Mouse (Mus musculus) midbrain, postnatal 0 days (tissue): ENCODE measurements around the gene Poldip2. TPM values are rescaled to one million over a fixed set of nuclear protein-coding genes. Genes with fewer than 3 reads are reported as not detected.

ENCODE experiments used
- ATAC-seq: fragments of 200-750 bp; cut with Nextera tagmentation; 2 replicates; pipeline ENCODE4 v1.8.0; 2017; ENCODE audit warnings: moderate number of reproducible peaks, mild to moderate bottlenecking, moderate TSS enrichment, moderate library complexity; ENCODE audit not compliant: low FRiP score
- DNase-seq: peaks from one replicate; pipeline ENCODE4 v3.0.0-alpha.2; 2015; ENCODE audit warnings: low spot score
- H3K27ac ChIP-seq: fragments of 300-500 bp; sonication (generic); 2 replicates; pipeline ENCODE4 v1.5.1; 2014; ENCODE audit warnings: low read depth, mild to moderate bottlenecking, low read length, mixed read lengths
- H3K27me3 ChIP-seq: fragments of 300-500 bp; sonication (generic); 2 replicates; pipeline ENCODE4 v1.6.1; 2014; ENCODE audit warnings: low read length, control low read depth, mixed read lengths; ENCODE audit not compliant: insufficient read depth
- H3K36me3 ChIP-seq: fragments of 300-500 bp; sonication (generic); 2 replicates; pipeline ENCODE4 v1.6.1; 2014; ENCODE audit warnings: low read length, control low read depth, mixed read lengths; ENCODE audit not compliant: insufficient read depth
- H3K4me1 ChIP-seq: fragments of 300-500 bp; sonication (generic); 2 replicates; pipeline ENCODE4 v1.6.1; 2014; ENCODE audit warnings: mild to moderate bottlenecking, control low read depth, antibody characterized with exemption, low read length, mixed read lengths; ENCODE audit not compliant: insufficient read depth
- H3K4me2 ChIP-seq: fragments of 300-500 bp; sonication (generic); 2 replicates; pipeline ENCODE4 v1.6.1; 2014; ENCODE audit warnings: low read depth, mild to moderate bottlenecking, low read length, mixed read lengths; ENCODE audit not compliant: poor library complexity, severe bottlenecking
- H3K4me3 ChIP-seq: fragments of 300-500 bp; sonication (generic); 2 replicates; pipeline ENCODE4 v1.5.1; 2014; ENCODE audit warnings: low read depth, mild to moderate bottlenecking, low read length, moderate library complexity
- H3K9ac ChIP-seq: fragments of 300-500 bp; sonication (generic); replicated peaks from 2 replicates; pipeline ENCODE4 v1.6.1; 2014; ENCODE audit warnings: mild to moderate bottlenecking, low read length, moderate library complexity, mixed read lengths; ENCODE audit not compliant: poor library complexity, severe bottlenecking
- H3K9me3 ChIP-seq: fragments of 300-500 bp; sonication (generic); 2 replicates; pipeline ENCODE4 v1.6.1; 2016; ENCODE audit warnings: low read length, control low read depth
- CTCF ChIP-seq: IDR thresholded peaks from 2 replicates; pipeline ENCODE4 v1.5.1; 2016; ENCODE audit warnings: antibody characterized with exemption, mild to moderate bottlenecking
- WGBS: fragments of 180-500 bp; shearing (Covaris S2); extraction: QIAGEN DNeasy Blood & Tissue Kit; methylation state at CpG from one replicate; pipeline ENCODE4 v1.1.7; 2014; 5-methylcytosine and 5-hydroxymethylcytosine counted together
- polyA plus RNA-seq: library from polyadenylated mRNA; unstranded; fragments of >200 nt; fragmentation: Nextera tagmentation; extraction: Ambion mirVana; gene quantifications from 2 replicates; pipeline ENCODE4 v1.2.1, GENCODE M21; 2015
- total RNA-seq: library from RNA; depleted of rRNA; stranded (reverse); fragments of >200 nt; gene quantifications from 2 replicates; pipeline ENCODE4 v1.2.3, GENCODE M21; 2014

Poldip2 gene
- total and polyA plus RNA-seq, 2 experiments from 2014 or later, result 149 to 159 TPM

DNA sequence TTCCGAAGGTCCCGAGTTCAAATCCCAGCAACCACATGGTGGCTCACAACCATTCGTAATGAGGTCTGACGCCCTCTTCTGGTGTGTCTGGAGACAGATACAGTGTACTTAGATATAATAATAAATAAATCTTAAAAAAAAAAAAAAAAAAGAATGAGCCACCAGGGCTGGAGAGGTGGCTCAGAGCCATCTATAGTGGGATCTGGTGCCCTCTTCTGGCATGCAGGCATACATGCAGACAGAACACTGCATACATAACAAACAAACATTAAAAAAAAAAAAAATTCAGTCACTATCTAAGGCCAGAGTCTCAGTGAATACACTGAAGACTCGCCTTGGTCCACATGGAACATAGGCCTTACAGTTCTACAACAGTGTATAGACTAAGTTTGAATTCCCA, 2.8 kb upstream of the Poldip2 start:
- no peak overlapping the region for H3K27ac ChIP-seq
- TF ChIP-seq CTCF, result peak; percentile 69
- H3K4me3 ChIP-seq, result no peak overlapping the region
- no peak overlapping the region for H3K4me2 ChIP-seq
- no peak for ATAC-seq
- H3K9ac ChIP-seq, result no peak overlapping the region
- peak; percentile 38 for DNase-seq
- 76% methylated on average over 5 of the region's 5 CpGs for WGBS
- no peaks in the 10 kb centered on the region for H3K9me3 ChIP-seq
- H3K36me3 ChIP-seq, result peaks cover 23% of the 10 kb centered on the region
- H3K27me3 ChIP-seq, result no peaks in the 10 kb centered on the region
- H3K4me1 ChIP-seq, result peaks cover 6% of the 10 kb centered on the region; the same call in 1 of the 2 replicates

DNA sequence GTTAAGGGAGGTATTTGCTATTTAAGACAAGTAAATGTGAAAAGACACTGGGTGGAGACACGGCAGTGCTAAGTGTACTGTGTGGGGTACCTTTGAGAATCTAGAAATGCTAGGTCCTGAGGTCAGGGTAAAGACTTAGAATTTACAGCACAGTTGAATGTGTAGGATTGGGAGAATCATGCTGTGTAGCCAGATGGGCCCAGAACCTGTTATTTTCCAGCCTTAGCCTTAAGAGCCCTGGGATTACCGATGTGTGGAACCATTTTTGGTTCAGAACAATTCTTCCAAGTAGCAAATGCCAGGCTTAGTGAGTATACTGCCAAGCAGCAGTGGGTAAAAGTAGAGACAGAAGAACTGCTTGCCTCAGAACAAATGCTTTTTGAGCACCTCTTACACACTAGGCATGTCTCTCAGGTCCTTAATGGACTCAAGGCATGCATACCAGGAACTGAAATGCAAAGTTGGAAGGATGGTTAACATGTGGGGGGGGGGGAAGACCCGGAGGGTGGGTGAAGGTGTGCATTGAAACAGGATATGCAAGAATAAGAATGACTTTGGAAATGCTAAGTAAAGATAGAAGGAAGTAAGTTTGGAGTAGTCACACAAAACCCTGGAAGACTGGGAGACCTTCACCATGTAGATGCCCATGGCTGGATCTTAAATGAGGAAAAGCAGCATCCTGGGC, 1.3 kb downstream of the Poldip2 start:
- H3K9ac ChIP-seq, result peak overlapping the region; percentile 89; the same call in 1 of the 2 replicates
- H3K4me1 ChIP-seq, result peaks cover 6% of the 10 kb centered on the region; the same call in 1 of the 2 replicates
- H3K27me3 ChIP-seq, result no peaks in the 10 kb centered on the region
- no peak for DNase-seq
- TF ChIP-seq CTCF, result no peak
- H3K4me2 ChIP-seq, result peak overlapping the region; percentile 92
- H3K36me3 ChIP-seq, result peaks cover 24% of the 10 kb centered on the region
- WGBS, result 71% methylated on average over 3 of the region's 3 CpGs
- H3K27ac ChIP-seq, result no peak overlapping the region
- no peak for ATAC-seq
- peak overlapping the region; percentile 83 for H3K4me3 ChIP-seq
- no peaks in the 10 kb centered on the region for H3K9me3 ChIP-seq

DNA sequence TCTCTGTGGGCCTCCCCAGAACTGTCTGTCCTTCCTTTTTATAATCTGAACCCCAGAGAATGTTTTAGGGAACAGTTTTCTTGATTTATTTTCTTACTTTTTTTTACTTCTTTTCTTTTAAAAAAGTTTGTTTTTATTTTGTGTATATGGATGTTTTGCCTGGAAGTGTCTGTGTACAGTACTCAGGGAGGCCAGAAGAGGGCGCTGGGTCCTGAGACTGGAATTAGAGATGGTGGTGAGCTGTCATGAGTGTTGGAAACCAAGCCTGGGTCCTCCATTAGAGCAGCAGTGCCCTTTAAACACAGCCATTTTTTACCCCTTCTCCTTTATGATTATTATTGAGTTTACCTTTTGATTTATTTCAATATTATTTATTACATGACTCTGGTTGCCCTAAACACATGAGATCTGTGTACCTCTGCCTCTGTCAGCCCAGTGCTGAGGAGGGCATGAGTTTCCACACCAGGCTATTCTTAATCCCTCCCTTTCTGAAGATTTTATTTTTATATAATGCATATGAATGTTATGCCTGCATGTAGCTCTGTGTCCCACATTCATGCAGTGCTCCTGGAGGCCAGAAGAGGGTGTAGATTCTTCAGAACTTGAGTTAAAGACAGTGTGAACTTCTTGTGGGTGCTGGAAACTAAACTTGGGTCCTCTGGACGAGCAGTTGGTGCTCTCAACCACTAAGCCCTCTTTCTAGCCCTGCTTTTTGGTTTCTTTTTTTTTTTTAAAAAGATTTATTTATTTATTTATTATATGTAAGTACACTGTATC, 3.7 kb downstream of the Poldip2 start:
- WGBS, result 55% methylated on average over 2 of the region's 2 CpGs
- Histone ChIP-seq H3K36me3 (peaks cover 38% of the 10 kb centered on the region), H3K4me1 (peaks cover 6% of the 10 kb centered on the region; the same call in 1 of the 2 replicates)

DNA sequence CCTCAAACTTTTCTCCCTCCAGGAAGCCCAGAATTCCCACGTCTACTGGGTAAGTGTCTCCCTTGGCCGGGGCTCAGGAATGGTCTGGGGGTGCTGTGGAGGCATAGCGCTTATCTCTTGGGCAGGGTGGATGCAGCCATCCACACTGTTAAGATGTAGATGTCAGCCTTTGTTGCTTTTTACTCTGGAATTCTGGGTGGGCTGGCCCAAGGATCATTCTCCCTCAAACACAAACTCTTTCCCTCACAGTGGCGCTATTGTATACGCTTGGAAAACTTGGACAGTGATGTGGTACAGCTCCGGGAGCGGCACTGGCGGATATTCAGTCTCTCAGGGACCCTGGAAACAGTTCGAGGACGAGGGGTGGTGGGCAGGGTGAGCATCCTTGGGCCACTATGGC, 6.9 kb downstream of the Poldip2 start:
- Histone ChIP-seq H3K27ac (no peak overlapping the region), H3K27me3 (no peaks in the 10 kb centered on the region), H3K4me1 (no peaks in the 10 kb centered on the region), H3K4me3 (no peak overlapping the region), H3K36me3 (peaks cover 68% of the 10 kb centered on the region), H3K9ac (no peak overlapping the region), H3K9me3 (no peaks in the 10 kb centered on the region), H3K4me2 (no peak overlapping the region)
- ATAC-seq (no peak), DNase-seq (no peak)
- WGBS, result 86% methylated on average over 10 of the region's 10 CpGs
- TF ChIP-seq CTCF, result no peak

More for the DNA sequence above, 3.7 kb downstream of the Poldip2 start:
- ATAC-seq (no peak), DNase-seq (no peak)
- Histone ChIP-seq H3K9me3 (no peaks in the 10 kb centered on the region), H3K27ac (no peak overlapping the region), H3K27me3 (no peaks in the 10 kb centered on the region), H3K4me3 (no peak overlapping the region), H3K9ac (no peak overlapping the region), H3K4me2 (no peak overlapping the region)
- peak; percentile 61 for TF ChIP-seq CTCF

DNA sequence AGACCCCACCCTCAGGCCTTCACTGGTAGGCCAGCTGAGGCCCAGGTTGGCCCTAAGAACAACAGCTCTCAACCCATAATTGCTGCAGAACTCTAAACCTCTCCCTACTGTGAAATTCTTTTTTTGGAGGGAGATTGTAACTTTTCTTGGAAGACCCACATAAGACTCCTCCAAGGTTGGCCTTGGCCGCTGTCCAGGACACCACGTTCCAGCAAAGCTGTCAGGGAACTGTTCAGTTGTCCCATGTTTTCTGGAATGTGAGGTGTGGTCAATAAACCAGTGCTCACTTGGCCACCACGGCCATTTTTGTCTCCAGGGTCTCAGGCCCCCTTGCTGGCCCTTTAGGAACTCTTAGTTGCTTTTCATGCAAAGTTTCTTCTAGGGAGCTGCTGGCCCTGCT, 9.9 kb downstream of the Poldip2 start:
- no peak overlapping the region for H3K4me2 ChIP-seq
- 94% methylated on average over 3 of the region's 3 CpGs for WGBS
- ATAC-seq, result no peak

DNA sequence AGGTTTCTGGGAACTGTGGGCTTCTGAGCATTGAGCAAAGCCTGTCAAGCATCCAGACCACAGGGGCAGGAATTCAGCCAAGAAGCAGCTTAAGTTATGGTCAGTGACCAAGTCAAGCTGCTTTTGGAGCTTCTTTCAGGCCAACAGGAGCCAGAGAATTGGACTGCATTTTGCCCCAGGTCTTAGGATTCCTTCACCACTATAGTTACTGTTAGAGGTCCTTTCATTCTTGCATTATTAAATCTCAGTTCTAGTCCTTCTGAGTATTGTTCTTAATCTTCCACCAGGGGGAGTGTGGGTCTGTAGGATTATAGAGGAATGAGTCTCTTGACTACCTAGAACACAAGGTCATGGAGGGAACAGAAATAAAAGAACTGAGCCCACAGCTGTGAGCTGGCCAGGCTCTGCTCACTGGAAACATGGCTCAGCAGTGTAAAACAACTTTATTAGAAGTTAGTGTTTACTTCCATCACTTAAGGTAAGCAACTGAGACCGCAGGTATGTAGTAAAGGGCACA, 10.5 kb downstream of the Poldip2 start:
- DNase-seq, result peak; percentile 31
- H3K9ac ChIP-seq, result no peak overlapping the region
- no peaks in the 10 kb centered on the region for H3K9me3 ChIP-seq
- no peaks in the 10 kb centered on the region for H3K4me1 ChIP-seq
- peaks cover 85% of the 10 kb centered on the region for H3K36me3 ChIP-seq
- no peaks in the 10 kb centered on the region for H3K27me3 ChIP-seq
- no peak for ATAC-seq
- H3K4me3 ChIP-seq, result no peak overlapping the region
- H3K27ac ChIP-seq, result 0 out of 2 replicates have a peak overlapping the region, but pooled peaks have one; percentile 3
- no peak overlapping the region for H3K4me2 ChIP-seq
- TF ChIP-seq CTCF, result peak; percentile 60
- WGBS, result 88% methylated on average over 1 of the region's 1 CpGs

More for the DNA sequence above, 9.9 kb downstream of the Poldip2 start:
- Histone ChIP-seq H3K27ac (0 out of 2 replicates have a peak overlapping the region, but pooled peaks have one; percentile 3), H3K4me1 (no peaks in the 10 kb centered on the region), H3K4me3 (no peak overlapping the region), H3K27me3 (no peaks in the 10 kb centered on the region), H3K36me3 (peaks cover 81% of the 10 kb centered on the region), H3K9ac (no peak overlapping the region), H3K9me3 (no peaks in the 10 kb centered on the region)
- no peak for TF ChIP-seq CTCF
- DNase-seq, result no peak
